Mouse (Mus musculus) layer of hippocampus, postnatal 14 days (tissue): ENCODE measurements at regions not wholly inside any gene's neighbourhood (a gene's known extent, or its start where the extent isn't known, plus 50 kb on each side); places are given as distances from the start of the nearest gene placed in this dataset.

Experiments used
- DNase-seq, 2 experiments: peaks; one replicate each; pipeline ENCODE4 v3.0.0; 2021 to 2022; ENCODE audit warnings: low spot score in 2 of 2, mixed read lengths in 1 of 2

- peak in 1 of 2 experiments; percentile 35 for DNase-seq
These were observed 225.4 kb downstream of the Dhx35 start for GRCm38 (mm10) chr2:159019921-159020534.

DNA sequence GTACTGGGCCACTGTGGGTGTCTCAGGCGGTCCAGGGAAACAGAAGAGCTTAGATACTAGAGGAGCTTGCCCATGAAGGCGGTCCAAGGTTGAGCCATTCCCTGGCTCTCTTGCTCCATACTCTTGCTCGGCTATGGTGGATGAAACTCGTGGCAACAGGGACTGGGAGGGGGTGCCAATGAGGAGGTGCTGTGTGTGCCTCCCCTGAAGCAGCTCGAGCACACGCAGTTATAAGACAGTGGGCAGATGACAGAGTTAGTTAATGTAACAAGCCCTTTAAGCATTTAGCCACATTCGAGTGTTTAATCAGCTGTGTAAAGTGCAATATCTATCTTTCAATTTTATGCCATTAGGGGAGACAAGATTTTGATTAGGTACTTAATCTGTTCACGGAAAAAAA, 237.5 kb downstream of the Dhx35 start:
- DNase-seq: no peak

GRCm38 (mm10) chr2:159039916-159040315, 245.3 kb downstream of the Dhx35 start:
- DNase-seq: peak in 1 of 2 experiments; percentile 17

DNA sequence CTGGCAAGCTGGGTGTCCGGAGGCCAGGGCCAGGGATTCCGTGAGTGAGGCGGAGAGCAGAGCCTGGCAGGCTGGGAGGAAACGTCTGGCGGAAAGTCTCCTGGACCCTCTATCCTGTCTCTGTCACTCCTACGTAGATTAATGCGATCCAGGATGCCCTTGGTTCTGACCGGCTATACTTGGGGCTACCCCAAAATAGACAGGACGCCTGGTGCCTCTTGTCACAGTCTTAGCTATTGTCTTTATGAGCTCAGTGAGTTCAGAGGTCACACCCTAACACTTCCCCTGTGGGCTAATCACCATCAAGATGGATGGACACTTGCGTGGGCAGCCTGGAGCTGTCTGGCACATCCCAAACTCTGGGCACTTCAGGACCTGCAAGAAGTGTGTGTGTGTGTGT, 258.9 kb downstream of the Dhx35 start:
- no peak for DNase-seq

- peak; percentile 60 to 65 for DNase-seq
These were observed 259.3 kb downstream of the Dhx35 start for GRCm38 (mm10) chr2:159053936-159054335.

DNA sequence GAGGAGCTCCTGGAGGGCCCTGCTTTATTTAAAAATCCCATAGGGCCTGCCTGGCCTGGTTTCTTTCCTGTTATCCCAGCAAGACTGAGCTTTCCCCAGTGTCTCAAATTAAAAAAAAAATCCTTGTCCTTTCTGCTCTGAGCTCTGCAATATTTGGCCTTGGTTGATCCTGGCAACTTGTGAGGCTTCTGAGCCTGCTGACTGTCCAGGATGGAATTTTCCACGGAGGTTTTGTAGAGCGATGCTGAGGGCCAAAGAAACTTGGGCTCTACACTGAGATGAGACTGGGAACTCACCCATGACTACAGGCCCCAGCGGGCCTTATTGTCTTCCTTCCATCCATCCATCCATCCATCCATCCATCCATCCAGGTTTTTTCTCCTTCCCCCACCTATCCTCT, 259.8 kb downstream of the Dhx35 start:
- no peak for DNase-seq

GRCm38 (mm10) chr2:159055780-159056179, 261.2 kb downstream of the Dhx35 start:
- no peak for DNase-seq

DNA sequence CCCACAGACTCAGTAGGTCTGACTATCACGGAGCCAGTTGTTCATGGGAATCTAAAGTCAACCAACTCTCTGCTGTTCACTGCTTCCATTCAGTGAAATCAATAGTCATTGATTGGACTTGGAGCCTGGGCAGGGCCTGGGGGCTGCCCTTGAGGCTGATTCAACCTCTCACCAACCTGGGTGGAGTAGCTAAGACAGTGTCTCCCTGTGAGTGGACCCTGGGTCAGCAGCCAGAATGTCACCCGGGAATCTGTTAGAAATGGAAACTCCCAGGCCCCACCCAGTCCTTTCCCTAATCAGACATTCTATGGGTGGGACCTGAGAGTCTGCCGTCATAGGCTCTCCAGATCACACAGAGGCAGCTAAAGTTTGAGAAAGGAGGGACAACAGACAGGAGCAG, 262.4 kb downstream of the Dhx35 start:
- DNase-seq: no peak

- no peak for DNase-seq
These were observed 262.9 kb downstream of the Dhx35 start for GRCm38 (mm10) chr2:159057506-159057905.

DNA sequence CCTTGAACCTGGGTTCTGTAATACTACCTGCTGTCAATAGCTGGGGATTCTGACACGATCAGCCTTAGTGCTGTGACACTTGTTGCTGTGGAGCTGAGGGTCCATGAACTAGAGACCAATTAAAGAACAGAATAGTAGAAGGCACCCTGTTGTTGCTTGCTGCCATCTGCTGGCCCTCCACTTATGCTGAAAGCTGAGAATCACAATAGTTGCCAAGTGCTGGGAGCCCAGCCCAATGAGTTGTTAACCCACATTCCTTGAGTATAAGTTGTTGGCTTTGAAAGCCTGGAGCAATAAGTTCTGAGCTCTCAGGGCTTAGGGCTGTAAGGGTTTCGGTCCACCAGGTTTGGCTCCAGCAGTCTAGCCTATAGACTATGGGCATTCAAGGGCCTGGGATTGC, 267.7 kb downstream of the Dhx35 start:
- DNase-seq: peak in 1 of 2 experiments; percentile 39

DNA sequence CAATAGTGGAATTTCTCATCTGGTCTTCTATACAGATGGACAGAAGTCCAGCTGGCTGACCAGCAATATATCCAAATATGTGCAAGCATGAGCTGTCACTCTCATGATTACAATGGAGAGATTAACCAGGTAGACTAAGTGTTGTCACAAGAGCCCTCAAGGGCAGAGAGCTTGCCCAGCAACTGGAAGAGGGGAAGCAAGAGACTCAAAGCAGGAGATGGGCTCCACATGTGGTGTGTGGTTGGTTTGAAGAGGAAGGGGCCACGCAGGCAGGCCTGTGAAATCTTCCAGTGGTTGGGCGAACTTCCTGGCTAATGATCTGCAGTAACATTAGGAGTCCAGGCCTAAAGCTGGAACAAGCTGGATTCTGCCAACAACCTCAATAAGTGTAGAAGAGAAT, 268.1 kb downstream of the Dhx35 start:
- no peak for DNase-seq

DNA sequence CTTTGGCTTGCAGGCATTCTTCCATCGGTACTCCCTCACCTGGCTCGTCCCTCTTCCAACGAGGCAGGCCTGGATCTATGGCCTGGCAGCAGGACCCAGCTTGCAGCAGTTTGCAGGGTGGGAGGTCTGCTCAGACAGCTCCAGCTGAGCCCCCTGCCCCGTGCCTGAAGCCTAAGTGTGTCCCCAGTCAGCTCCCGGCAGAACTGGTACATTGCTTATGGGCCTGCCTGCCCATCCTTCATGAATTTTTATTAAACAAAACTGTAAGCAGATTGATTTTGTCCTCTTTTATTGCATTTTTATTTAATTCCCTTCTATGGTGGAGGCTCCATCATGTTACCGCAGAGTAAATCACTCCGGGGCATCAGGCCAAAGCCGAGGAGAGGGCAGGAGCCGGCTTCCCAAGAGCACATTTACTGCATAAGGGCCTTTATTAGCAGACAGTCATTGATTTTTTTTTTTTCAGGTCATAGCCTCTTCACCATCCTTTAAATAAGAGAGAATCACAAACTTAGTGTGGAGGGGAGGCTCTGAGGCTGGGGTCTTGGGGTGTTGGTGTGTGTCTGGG, 269.9 kb downstream of the Dhx35 start:
- DNase-seq: no peak

GRCm38 (mm10) chr2:159067506-159067905, 272.9 kb downstream of the Dhx35 start:
- DNase-seq: no peak

GRCm38 (mm10) chr2:159068303-159069020, 273.9 kb downstream of the Dhx35 start:
- DNase-seq: no peak

DNA sequence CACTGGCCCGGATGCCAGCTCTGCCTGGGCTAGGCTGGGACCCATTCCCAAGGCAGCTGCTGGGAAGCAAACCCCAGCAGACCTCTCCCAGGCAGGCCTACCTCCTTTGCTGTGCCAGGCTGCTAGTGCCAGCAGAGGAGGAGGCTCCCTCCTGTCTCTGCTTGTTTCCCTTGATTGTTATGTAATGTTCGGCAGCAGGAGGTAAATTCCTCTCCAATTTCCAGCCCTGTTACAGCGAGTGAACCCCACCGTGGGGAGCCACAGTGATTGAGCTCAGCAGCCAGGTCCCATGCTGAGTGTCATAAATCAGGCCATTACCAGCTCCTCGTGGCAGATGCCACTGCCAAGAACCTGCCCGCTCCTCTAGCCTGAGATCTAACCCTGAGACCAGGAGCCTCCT, 274.6 kb downstream of the Dhx35 start:
- DNase-seq: peak in 1 of 2 experiments; percentile 70

GRCm38 (mm10) chr2:159072997-159073690, 278.5 kb downstream of the Dhx35 start:
- DNase-seq: no peak

GRCm38 (mm10) chr2:159079836-159080235, 285.2 kb downstream of the Dhx35 start:
- no peak for DNase-seq

- peak; percentile 34 to 61 for DNase-seq
These were observed 286.4 kb downstream of the Dhx35 start for GRCm38 (mm10) chr2:159080784-159081544.

GRCm38 (mm10) chr2:159086836-159087235, 292.2 kb downstream of the Dhx35 start:
- DNase-seq: no peak

- no peak for DNase-seq
These were observed 293.6 kb downstream of the Dhx35 start for GRCm38 (mm10) chr2:159088196-159088595.

GRCm38 (mm10) chr2:159096667-159097066, 302.1 kb downstream of the Dhx35 start:
- no peak for DNase-seq
